1 mouse cellular context compared by ENCODE assay signal in genomic region chr10:75937851-75938643, GRCm38 (mm10).
TF ChIP-seq lines count a peak whose summit lies in the region.

No protein-coding gene starts in this region.

TF ChIP-seq in CH12.LX, 34 proteins besides CTCF, POLR2A, EP300 and RAD21:
- 0 out of 2 replicates have a peak, but pooled peaks have one; percentile 52 for TF ChIP-seq KAT2A (IDR thresholded peaks at IDR 0.05; ENCODE audit: insufficient replicate concordance, low read length)
- TF ChIP-seq MAFK (IDR thresholded peaks at IDR 0.05; ENCODE audit: insufficient replicate concordance, low read length), result peak; percentile 59; the same call in 1 of the 2 replicates
- peak; percentile 37; the same call in 1 of the 2 replicates for TF ChIP-seq BHLHE40 (IDR thresholded peaks at IDR 0.05; ENCODE audit: low read depth, low read length)
- TF ChIP-seq ETS1 (conservative IDR thresholded peaks at IDR 0.05; ENCODE audit: low read depth, low read length), result peak; percentile 67
- no peak for TF ChIP-seq USF1 (IDR thresholded peaks at IDR 0.05; ENCODE audit: low read depth, low read length)
- TF ChIP-seq NELFE (IDR thresholded peaks at IDR 0.05; ENCODE audit: low read depth, low read length), result no peak
- peak; percentile 63; the same call in 1 of the 2 replicates for TF ChIP-seq MEF2A (IDR thresholded peaks at IDR 0.05; ENCODE audit: borderline replicate concordance, low read depth, low read length)
- no peak for TF ChIP-seq JUN (IDR thresholded peaks at IDR 0.05; ENCODE audit: insufficient read depth, low read depth, low read length)
- TF ChIP-seq TCF12 (IDR thresholded peaks at IDR 0.05; ENCODE audit: low read depth, low read length), result peak; percentile 84
- peak; percentile 52; the same call in 1 of the 2 replicates for TF ChIP-seq IRF4 (IDR thresholded peaks at IDR 0.05; ENCODE audit: low read depth, low read length)
- no peak for TF ChIP-seq MXI1 (IDR thresholded peaks at IDR 0.05; ENCODE audit: low read depth, low read length)
- TF ChIP-seq GABPA (IDR thresholded peaks at IDR 0.05; ENCODE audit: insufficient replicate concordance, low read depth, low read length), result no peak
- TF ChIP-seq MAZ (IDR thresholded peaks at IDR 0.05; ENCODE audit: low read depth, low read length), result peak; percentile 72; the same call in 1 of the 2 replicates
- TF ChIP-seq ZMIZ1 (IDR thresholded peaks at IDR 0.05; ENCODE audit: low read depth, low read length), result no peak
- TF ChIP-seq ZNF384 (IDR thresholded peaks at IDR 0.05; ENCODE audit: low read depth, low read length), result peak; percentile 84
- TF ChIP-seq ZKSCAN1 (IDR thresholded peaks at IDR 0.05; ENCODE audit: borderline replicate concordance, low read depth, low read length), result peak; percentile 96
- peak; percentile 70; the same call in 1 of the 2 replicates for TF ChIP-seq SIN3A (IDR thresholded peaks at IDR 0.05; ENCODE audit: low read length)
- no peak for TF ChIP-seq SMC3 (IDR thresholded peaks at IDR 0.05; ENCODE audit: low read depth, low read length)
- 0 out of 2 replicates have a peak, but pooled peaks have one; percentile 39 for TF ChIP-seq TBP (conservative IDR thresholded peaks at IDR 0.05; ENCODE audit: low read depth, low read length)
